Mouse (Mus musculus): ENCODE results near the gene Olfr460. TPM values are rescaled to one million over a fixed set of nuclear protein-coding genes. Genes with fewer than 3 reads are reported as not detected.
"Not testable (repeated sequence)": the region's sequence is repeated elsewhere in the genome, so short reads cannot be mapped to it uniquely, and the experiment has no call there.

Gene Olfr460
- not detected in 2 replicates for polyA plus RNA-seq (2012; ENCODE audit: insufficient read depth, low replicate concordance)

DNA sequence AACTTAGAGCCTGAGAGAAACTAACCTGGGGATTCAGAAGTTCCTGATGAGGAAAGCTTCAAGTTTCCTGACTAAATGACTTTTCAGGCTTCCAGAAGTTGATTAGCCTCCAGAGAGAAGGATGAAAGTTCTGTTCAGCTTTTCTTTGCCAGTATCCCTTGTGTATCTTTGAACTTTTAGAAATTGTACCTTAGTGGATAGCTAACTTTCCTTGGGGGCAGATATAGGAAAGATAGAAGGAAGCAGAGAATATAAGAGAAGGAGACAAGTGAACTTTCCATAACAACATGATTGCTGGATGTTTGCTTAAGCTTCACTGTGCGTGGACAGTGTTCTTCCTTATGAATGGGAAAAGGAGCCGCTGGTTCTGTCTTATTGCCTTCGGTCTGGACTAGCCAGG, at the start of gene Olfr460:
Gene Olfr460 (plus strand): TSS at position 301 of the 400 bp plus-strand sequence.
- H3K4me3 ChIP-seq (replicated peaks), result no peak within 1 kb of the TSS
- no peaks in the 10 kb centered on the region for H3K9me3 ChIP-seq
- H3K4me1 ChIP-seq, result no peaks in the 10 kb centered on the region
- no peaks in the 10 kb centered on the region for H3K36me3 ChIP-seq (replicated peaks; ENCODE audit: low read length)
- TF ChIP-seq FLI1 (IDR thresholded peaks at IDR 0.05; ENCODE audit: low read length) (no peak), GATA1 (IDR thresholded peaks at IDR 0.05; ENCODE audit: borderline replicate concordance, low read length) (no peak)
- peaks cover 7% of the 10 kb centered on the region for H3K27me3 ChIP-seq (replicated peaks)

DNA sequence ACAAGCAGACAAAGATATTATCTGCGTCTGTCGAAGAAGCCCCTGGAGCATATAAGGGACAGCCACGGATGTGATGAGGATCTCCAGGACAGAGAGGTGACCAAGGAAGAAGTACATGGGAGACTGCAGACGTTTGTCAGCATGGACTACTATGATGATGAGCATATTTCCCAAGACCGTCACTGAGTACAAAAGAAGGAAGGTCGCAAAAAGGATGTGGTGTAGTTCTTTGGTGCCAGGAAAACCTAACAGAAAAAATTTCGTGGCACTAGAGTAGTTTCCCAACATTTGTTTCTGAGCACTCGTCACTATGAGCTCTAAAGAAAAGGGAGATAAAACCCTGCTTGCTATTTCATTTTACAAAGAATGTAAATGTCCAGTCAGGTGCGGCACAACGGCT, 24.6 kb upstream of the Olfr460 start:
- H3K4me1 ChIP-seq, result no peaks in the 10 kb centered on the region
- no peaks in the 10 kb centered on the region for H3K9me3 ChIP-seq
- no peaks in the 10 kb centered on the region for H3K36me3 ChIP-seq (replicated peaks; ENCODE audit: low read length)
- no peaks in the 10 kb centered on the region for H3K27me3 ChIP-seq (replicated peaks)
- no peak overlapping the region for H3K4me3 ChIP-seq (replicated peaks)
- TF ChIP-seq FLI1 (IDR thresholded peaks at IDR 0.05; ENCODE audit: low read length), result no peak
- no peak for TF ChIP-seq GATA1 (IDR thresholded peaks at IDR 0.05; ENCODE audit: borderline replicate concordance, low read length)

- TF ChIP-seq FLI1 (IDR thresholded peaks at IDR 0.05; ENCODE audit: low read length) (no peak), GATA1 (IDR thresholded peaks at IDR 0.05; ENCODE audit: borderline replicate concordance, low read length) (no peak)
- Histone ChIP-seq H3K4me1 (no peaks in the 10 kb centered on the region), H3K27me3 (replicated peaks) (no peaks in the 10 kb centered on the region)
These were observed 14.3 kb upstream of the Olfr460 start, which contains the start of gene Olfr461 for GRCm38 (mm10) chr6:40554950-40555349. Gene Olfr461, minus strand, starts transcription at chr6:40555050.

GRCm38 (mm10) chr6:40573618-40574017, 4.3 kb downstream of the Olfr460 start:
- Histone ChIP-seq H3K4me3 (replicated peaks) (no peak overlapping the region), H3K36me3 (replicated peaks; ENCODE audit: low read length) (no peaks in the 10 kb centered on the region), H3K9me3 (no peaks in the 10 kb centered on the region), H3K4me1 (no peaks in the 10 kb centered on the region), H3K27me3 (replicated peaks) (peaks cover 9% of the 10 kb centered on the region)
- TF ChIP-seq FLI1 (IDR thresholded peaks at IDR 0.05; ENCODE audit: low read length) (no peak), GATA1 (IDR thresholded peaks at IDR 0.05; ENCODE audit: borderline replicate concordance, low read length) (no peak)

More at GRCm38 (mm10) chr6:40554950-40555349, 14.3 kb upstream of the Olfr460 start, which contains the start of gene Olfr461:
- Histone ChIP-seq H3K36me3 (replicated peaks; ENCODE audit: low read length) (no peaks in the 10 kb centered on the region), H3K4me3 (replicated peaks) (no peak within 1 kb of the TSS), H3K9me3 (no peaks in the 10 kb centered on the region)

- Histone ChIP-seq H3K36me3 (replicated peaks; ENCODE audit: low read length) (no peaks in the 10 kb centered on the region), H3K27me3 (replicated peaks) (peaks cover 7% of the 10 kb centered on the region), H3K4me1 (no peaks in the 10 kb centered on the region), H3K9me3 (no peaks in the 10 kb centered on the region), H3K4me3 (replicated peaks) (no peak overlapping the region)
- TF ChIP-seq GATA1 (IDR thresholded peaks at IDR 0.05; ENCODE audit: borderline replicate concordance, low read length), result no peak
- no peak for TF ChIP-seq FLI1 (IDR thresholded peaks at IDR 0.05; ENCODE audit: low read length)
These were observed 7.0 kb downstream of the Olfr460 start for GRCm38 (mm10) chr6:40576305-40576704.

DNA sequence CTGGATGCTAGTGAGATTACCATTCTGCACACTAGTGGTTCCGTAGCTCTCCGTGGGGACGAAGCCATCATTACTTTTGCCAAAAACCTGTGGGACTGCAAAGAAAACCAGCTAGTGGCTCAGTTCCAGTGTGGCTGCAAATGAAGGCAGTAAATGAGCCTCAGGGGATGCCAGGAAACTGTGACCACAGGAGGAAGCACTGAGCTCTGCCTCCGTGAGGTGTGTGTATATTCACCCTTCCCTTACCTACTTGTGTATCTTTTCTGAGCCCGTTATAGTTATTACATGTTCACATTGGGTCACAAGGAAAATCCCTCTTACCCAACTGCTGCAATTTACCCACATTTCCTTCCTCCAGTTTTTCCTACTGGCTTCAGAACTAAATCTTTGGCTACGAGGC, 15.0 kb downstream of the Olfr460 start:
- no peak overlapping the region for H3K4me3 ChIP-seq (replicated peaks)
- H3K9me3 ChIP-seq, result no peaks in the 10 kb centered on the region
- H3K4me1 ChIP-seq, result no peaks in the 10 kb centered on the region; the same call in 1 of the 2 replicates
- H3K27me3 ChIP-seq (replicated peaks), result no peaks in the 10 kb centered on the region
- no peaks in the 10 kb centered on the region for H3K36me3 ChIP-seq (replicated peaks; ENCODE audit: low read length)
- no peak for TF ChIP-seq GATA1 (IDR thresholded peaks at IDR 0.05; ENCODE audit: borderline replicate concordance, low read length)
- no peak for TF ChIP-seq FLI1 (IDR thresholded peaks at IDR 0.05; ENCODE audit: low read length)

DNA sequence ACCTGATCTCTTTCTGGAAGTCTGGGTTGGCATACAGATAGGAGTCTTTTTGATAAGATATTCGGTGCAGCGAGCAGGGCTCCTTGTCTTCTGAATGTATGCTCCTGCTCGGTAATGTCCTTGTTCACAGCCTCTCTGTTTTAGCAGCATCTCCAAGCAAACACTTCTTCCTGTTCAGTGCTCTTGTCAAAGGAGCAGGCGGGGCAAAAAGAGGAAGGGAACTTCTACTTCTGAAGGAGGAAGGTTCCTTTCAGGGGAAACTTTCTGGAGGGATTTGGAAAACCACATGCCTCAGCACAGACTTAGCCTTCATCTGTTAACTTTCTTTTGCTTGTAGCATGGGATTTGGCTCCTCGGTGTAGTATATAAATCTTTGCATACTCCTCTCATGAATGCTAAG, 16.4 kb downstream of the Olfr460 start, which contains the start of gene Clec5a:
Gene Clec5a (minus strand): TSS at position 177 of the 400 bp plus-strand sequence.
- Histone ChIP-seq H3K4me1 (no peaks in the 10 kb centered on the region; the same call in 1 of the 2 replicates), H3K27me3 (replicated peaks) (no peaks in the 10 kb centered on the region), H3K9me3 (no peaks in the 10 kb centered on the region), H3K4me3 (replicated peaks) (no peak within 1 kb of the TSS), H3K36me3 (replicated peaks; ENCODE audit: low read length) (no peaks in the 10 kb centered on the region)
- TF ChIP-seq GATA1 (IDR thresholded peaks at IDR 0.05; ENCODE audit: borderline replicate concordance, low read length), result no peak
- no peak for TF ChIP-seq FLI1 (IDR thresholded peaks at IDR 0.05; ENCODE audit: low read length)

DNA sequence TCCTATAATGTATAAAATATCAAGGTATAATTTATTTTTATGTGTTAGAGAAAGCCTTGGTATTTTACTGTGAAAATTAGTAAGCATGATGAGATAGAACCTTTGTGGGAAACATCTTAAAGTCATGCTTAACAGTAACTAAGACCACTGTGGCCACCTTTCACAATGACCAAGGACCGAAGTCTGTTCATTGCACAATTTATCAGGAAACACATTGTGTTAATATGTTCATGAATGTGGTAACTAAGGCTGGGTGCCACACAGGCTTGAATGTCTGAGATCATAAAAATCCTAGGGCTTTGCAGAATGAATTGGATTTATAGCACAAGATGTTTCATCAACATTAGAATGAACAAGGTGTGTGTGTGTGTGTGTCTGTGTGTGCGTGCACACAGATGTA, 19.1 kb downstream of the Olfr460 start:
- Histone ChIP-seq H3K4me1 (no peaks in the 10 kb centered on the region; the same call in 1 of the 2 replicates), H3K4me3 (replicated peaks) (no peak overlapping the region), H3K27me3 (replicated peaks) (no peaks in the 10 kb centered on the region), H3K36me3 (replicated peaks; ENCODE audit: low read length) (no peaks in the 10 kb centered on the region), H3K9me3 (no peaks in the 10 kb centered on the region)
- TF ChIP-seq FLI1 (IDR thresholded peaks at IDR 0.05; ENCODE audit: low read length) (no peak), GATA1 (IDR thresholded peaks at IDR 0.05; ENCODE audit: borderline replicate concordance, low read length) (no peak)

DNA sequence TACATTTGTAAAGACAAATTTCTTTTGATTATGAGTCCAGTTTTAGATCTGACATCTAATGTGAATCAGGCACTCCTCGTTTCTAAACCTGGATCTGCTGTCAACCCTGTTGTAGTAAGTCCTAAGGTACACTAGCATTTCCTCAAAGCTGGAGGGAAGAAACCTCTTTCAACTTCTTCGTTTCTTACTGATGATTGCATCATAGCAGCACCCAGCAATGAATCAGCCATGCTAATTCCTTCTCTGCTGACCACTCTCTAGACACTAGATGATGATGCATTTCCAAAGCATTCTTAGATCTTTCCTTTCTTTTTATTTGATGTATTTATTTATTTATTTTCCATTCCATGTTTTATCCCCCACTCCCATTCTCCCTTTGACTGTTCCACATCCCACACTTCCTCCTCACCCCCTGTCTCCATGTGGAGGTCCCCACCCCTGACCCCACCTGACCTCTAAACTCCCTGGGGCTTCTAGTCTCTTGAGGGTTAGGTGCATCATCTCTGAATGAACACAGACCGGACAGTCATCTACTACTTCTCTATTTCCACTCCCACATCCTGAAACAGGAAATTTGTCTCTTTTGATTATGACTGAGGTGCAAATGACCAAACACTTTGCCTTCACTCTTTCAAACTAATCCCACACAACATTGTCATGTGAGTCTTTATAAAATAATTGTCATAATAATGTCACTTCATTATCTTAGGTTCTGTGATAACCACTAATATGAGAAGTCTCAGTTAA, 25.7 kb downstream of the Olfr460 start:
- TF ChIP-seq GATA1 (IDR thresholded peaks at IDR 0.05; ENCODE audit: borderline replicate concordance, low read length), result no peak
- no peak for TF ChIP-seq FLI1 (IDR thresholded peaks at IDR 0.05; ENCODE audit: low read length)
- Histone ChIP-seq H3K4me3 (replicated peaks) (no peak overlapping the region), H3K9me3 (no peaks in the 10 kb centered on the region), H3K36me3 (replicated peaks; ENCODE audit: low read length) (no peaks in the 10 kb centered on the region), H3K27me3 (replicated peaks) (no peaks in the 10 kb centered on the region), H3K4me1 (peaks cover 10% of the 10 kb centered on the region; the same call in 1 of the 2 replicates)

GRCm38 (mm10) chr6:40598546-40598945, 29.3 kb downstream of the Olfr460 start:
- peaks cover 10% of the 10 kb centered on the region; the same call in 1 of the 2 replicates for H3K4me1 ChIP-seq
- not testable (repeated sequence) for H3K27me3 ChIP-seq (replicated peaks); H3K9me3 ChIP-seq; H3K36me3 ChIP-seq (replicated peaks; ENCODE audit: low read length); H3K4me3 ChIP-seq (replicated peaks)
